32 mouse cellular contexts compared by ENCODE assay signal in the genomic region with DNA sequence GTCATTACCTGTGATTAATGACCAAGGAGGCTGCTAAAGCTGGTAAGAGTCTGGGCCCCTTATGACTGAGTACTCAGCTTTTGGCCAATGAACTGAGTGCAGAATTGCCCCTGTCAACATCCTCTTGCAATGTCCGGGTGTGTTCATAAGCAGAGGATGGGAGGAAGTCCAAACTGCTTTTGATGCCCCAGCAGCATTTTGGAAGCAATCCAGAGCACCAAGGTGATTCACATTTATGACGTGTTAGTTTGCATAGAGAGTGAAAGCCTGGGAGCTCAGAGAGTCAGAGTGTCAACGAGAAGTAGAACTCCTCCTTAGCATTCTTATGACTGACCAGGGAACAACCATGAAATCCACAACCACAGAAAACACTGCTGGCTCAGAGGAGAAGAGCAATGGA.
"Had no signal": no experiment of that assay in that cellular context is flagged by ENCODE, and none has a peak within 500 bp of the region (broad histone marks: within the 10 kb centered on the region; RNA-seq: fewer than 3 reads in every experiment).

No protein-coding gene starts in this region.

- H3K4me1 ChIP-seq: limb, embryonic 10.5 days; limb, embryonic 12.5 days; limb, embryonic 13.5 days; limb, embryonic 15.5 days; liver, embryonic 12.5 days; liver, embryonic 13.5 days; liver, embryonic 15.5 days; lung, embryonic 15.5 days; megakaryocyte, embryonic 14.5 days; midbrain, embryonic 12.5 days; midbrain, embryonic 13.5 days; midbrain, embryonic 15.5 days; neural tube, embryonic 12.5 days had no signal

- H3K27me3 ChIP-seq: limb, embryonic 12.5 days; limb, embryonic 13.5 days; limb, embryonic 15.5 days; liver, embryonic 12.5 days; liver, embryonic 13.5 days; liver, embryonic 15.5 days; lung, embryonic 15.5 days; megakaryocyte, embryonic 14.5 days; midbrain, embryonic 12.5 days; midbrain, embryonic 13.5 days; midbrain, embryonic 15.5 days; neural tube, embryonic 12.5 days had no signal

- H3K27ac ChIP-seq: left cerebral cortex, adult 2 months; limb, embryonic 10.5 days; limb, embryonic 12.5 days; limb, embryonic 13.5 days; limb, embryonic 15.5 days; liver, embryonic 12.5 days; liver, embryonic 13.5 days; liver, embryonic 14.5 days; liver, embryonic 15.5 days; lung, embryonic 15.5 days; macrophage; midbrain, embryonic 10.5 days; midbrain, embryonic 12.5 days; midbrain, embryonic 13.5 days; midbrain, embryonic 15.5 days; neural tube, embryonic 12.5 days had no signal

- H3K9ac ChIP-seq: limb, embryonic 12.5 days; limb, embryonic 13.5 days; limb, embryonic 15.5 days; liver, embryonic 12.5 days; liver, embryonic 13.5 days; liver, embryonic 14.5 days; liver, embryonic 15.5 days; lung, embryonic 14.5 days; lung, embryonic 15.5 days; midbrain, embryonic 12.5 days; midbrain, embryonic 13.5 days; midbrain, embryonic 15.5 days; neural tube, embryonic 12.5 days had no signal

- H3K4me2 ChIP-seq: limb, embryonic 12.5 days; limb, embryonic 13.5 days; limb, embryonic 15.5 days; liver, embryonic 11.5 days; liver, embryonic 12.5 days; liver, embryonic 13.5 days; liver, embryonic 15.5 days; lung, embryonic 14.5 days; lung, embryonic 15.5 days; midbrain, embryonic 11.5 days; midbrain, embryonic 12.5 days; midbrain, embryonic 13.5 days; midbrain, embryonic 15.5 days; neural tube, embryonic 12.5 days had no signal

- H3K9me3 ChIP-seq: limb, embryonic 10.5 days; limb, embryonic 15.5 days; liver, embryonic 12.5 days; liver, embryonic 13.5 days; liver, embryonic 15.5 days; lung, embryonic 15.5 days; midbrain, embryonic 10.5 days; midbrain, embryonic 12.5 days; midbrain, embryonic 13.5 days had no signal

- H3K4me3 ChIP-seq: left cerebral cortex, adult 2 months; limb, embryonic 10.5 days; limb, embryonic 12.5 days; limb, embryonic 13.5 days; limb, embryonic 15.5 days; liver, embryonic 12.5 days; liver, embryonic 13.5 days; liver, embryonic 15.5 days; lung, embryonic 15.5 days; megakaryocyte, embryonic 14.5 days; midbrain, embryonic 10.5 days; midbrain, embryonic 12.5 days; midbrain, embryonic 13.5 days; midbrain, embryonic 15.5 days; myocyte; neural tube, embryonic 12.5 days had no signal

- ATAC-seq: liver, embryonic 12.5 days; lung, postnatal 0 days; midbrain, embryonic 13.5 days; midbrain, embryonic 15.5 days; midbrain, embryonic 16.5 days had no signal

- DNase-seq: left cerebral cortex, postnatal 4 days; liver; liver, embryonic 13.5 days; lung, adult 18-20 months; lung, adult 2 months; lung, embryonic 14.5 days; lung, postnatal 10 days; lung, postnatal 14 days; lung, postnatal 36 days; lung, postnatal 4 days; midbrain, embryonic 14.5 days had no signal

- H3K36me3 ChIP-seq: limb, embryonic 10.5 days; limb, embryonic 12.5 days; limb, embryonic 13.5 days; limb, embryonic 15.5 days; liver, embryonic 12.5 days; liver, embryonic 13.5 days; liver, embryonic 15.5 days; lung, embryonic 15.5 days; midbrain, embryonic 10.5 days; midbrain, embryonic 12.5 days; midbrain, embryonic 13.5 days; midbrain, embryonic 15.5 days; neural tube, embryonic 12.5 days had no signal
